Mouse (Mus musculus): ENCODE results near the gene 1810055G02Rik. TPM values are rescaled to one million over a fixed set of nuclear protein-coding genes. Genes with fewer than 3 reads are reported as not detected.

The 1810055G02Rik gene
- total and polyA plus RNA-seq, 3 experiments: 5.6 to 9.5 (median 7.9) TPM

GRCm38 (mm10) chr19:3692414-3693145 is 15.5 kb upstream of the 1810055G02Rik start:
- in situ Hi-C loops (cut with MboI; ENCODE audit: low pct_ligation_motif_present, low pct_unique_long_range_greater_than_20kb, low sequenced_read_pairs): no loop called here
- Histone ChIP-seq H3K36me3 (replicated peaks in 1 of 2; ENCODE audit: control insufficient read depth in 1 of 2, insufficient read depth in 1 of 2, low read length in 1 of 2) (no peaks in the 10 kb centered on the region), H3K4me3 (replicated peaks in 1 of 3; ENCODE audit: low read depth in 2 of 3, low read length in 2 of 3, poor library complexity in 1 of 3) (no peak overlapping the region), H3K79me2 (replicated peaks; ENCODE audit: control insufficient read depth, extremely low read depth, insufficient read depth, poor library complexity, severe bottlenecking) (no peaks in the 10 kb centered on the region), H3K4me2 (ENCODE audit: insufficient read depth, low read depth, poor library complexity, severe bottlenecking) (no peak overlapping the region), H3K4me1 (ENCODE audit: control insufficient read depth in 1 of 2, insufficient read depth in 2 of 2) (no peaks in the 10 kb centered on the region), H3K27ac (ENCODE audit: insufficient read depth, low read depth) (no peak overlapping the region), H3K9me3 (replicated peaks; ENCODE audit: low read length) (peaks cover 4% of the 10 kb centered on the region), H3K27me3 (replicated peaks) (peaks cover 3% of the 10 kb centered on the region), H3K9ac (ENCODE audit: insufficient read depth, low read depth) (no peak overlapping the region)
- no peak for DNase-seq (ENCODE audit: extremely low read depth)
- TF ChIP-seq MXI1 (IDR thresholded peaks at IDR 0.05; ENCODE audit: low read depth, low read length): no peak
- no peak for TF ChIP-seq NRF1 (IDR thresholded peaks at IDR 0.05; ENCODE audit: low read depth, low read length)
- no peak for TF ChIP-seq JUN (IDR thresholded peaks at IDR 0.05; ENCODE audit: insufficient read depth, low read depth, low read length)
- TF ChIP-seq PAX5 (IDR thresholded peaks at IDR 0.05; ENCODE audit: low read length): no peak
- no peak for TF ChIP-seq MAFK (IDR thresholded peaks at IDR 0.05; ENCODE audit: insufficient replicate concordance, low read length)
- no peak for TF ChIP-seq ZKSCAN1 (IDR thresholded peaks at IDR 0.05; ENCODE audit: borderline replicate concordance, low read depth, low read length)
- TF ChIP-seq CTCF (conservative IDR thresholded peaks at IDR 0.05 in 1 of 2, IDR thresholded peaks at IDR 0.05 in 1 of 2; ENCODE audit: low read depth in 2 of 2, low read length in 2 of 2): no peak
- no peak for TF ChIP-seq TBP (conservative IDR thresholded peaks at IDR 0.05; ENCODE audit: low read depth, low read length)
- TF ChIP-seq POLR2A (IDR thresholded peaks at IDR 0.05; ENCODE audit: low read depth, low read length): no peak
- no peak for TF ChIP-seq RCOR1 (conservative IDR thresholded peaks at IDR 0.05; ENCODE audit: low read depth, low read length)
- TF ChIP-seq HCFC1 (IDR thresholded peaks at IDR 0.05; ENCODE audit: low read depth, low read length): no peak
- TF ChIP-seq CHD1 (IDR thresholded peaks at IDR 0.05; ENCODE audit: low read depth, low read length): no peak
- no peak for TF ChIP-seq SMC3 (IDR thresholded peaks at IDR 0.05; ENCODE audit: low read depth, low read length)
- no peak for TF ChIP-seq KAT2A (IDR thresholded peaks at IDR 0.05; ENCODE audit: insufficient replicate concordance, low read length)
- TF ChIP-seq USF2 (conservative IDR thresholded peaks at IDR 0.05; ENCODE audit: low read depth, low read length): no peak
- no peak for TF ChIP-seq ZC3H11A (IDR thresholded peaks at IDR 0.05; ENCODE audit: low read depth, low read length)
- TF ChIP-seq RAD21 (IDR thresholded peaks at IDR 0.05; ENCODE audit: low read depth, low read length): no peak
- no peak for TF ChIP-seq ETS1 (conservative IDR thresholded peaks at IDR 0.05; ENCODE audit: low read depth, low read length)
- no peak for TF ChIP-seq MEF2A (IDR thresholded peaks at IDR 0.05; ENCODE audit: borderline replicate concordance, low read depth, low read length)
- dilution Hi-C loops (cut with MboI; ENCODE audit: extremely low pct_ligation_motif_present, extremely low pct_unique_long_range_greater_than_20kb, low sequenced_read_pairs): no loop called here

GRCm38 (mm10) chr19:3694476-3694875 is 13.6 kb upstream of the 1810055G02Rik start:
- TF ChIP-seq USF2 (conservative IDR thresholded peaks at IDR 0.05; ENCODE audit: low read depth, low read length): no peak
- in situ Hi-C loops (cut with MboI; ENCODE audit: low pct_ligation_motif_present, low pct_unique_long_range_greater_than_20kb, low sequenced_read_pairs): no loop called here
- dilution Hi-C loops (cut with MboI; ENCODE audit: extremely low pct_ligation_motif_present, extremely low pct_unique_long_range_greater_than_20kb, low sequenced_read_pairs): no loop called here

More at GRCm38 (mm10) chr19:3694476-3694875, 13.6 kb upstream of the 1810055G02Rik start:
- Histone ChIP-seq H3K4me1 (ENCODE audit: control insufficient read depth in 1 of 2, insufficient read depth in 2 of 2) (no peaks in the 10 kb centered on the region), H3K27ac (ENCODE audit: insufficient read depth, low read depth) (no peak overlapping the region), H3K4me2 (ENCODE audit: insufficient read depth, low read depth, poor library complexity, severe bottlenecking) (no peak overlapping the region), H3K27me3 (replicated peaks) (peaks cover 3% of the 10 kb centered on the region), H3K9ac (ENCODE audit: insufficient read depth, low read depth) (no peak overlapping the region), H3K79me2 (replicated peaks; ENCODE audit: control insufficient read depth, extremely low read depth, insufficient read depth, poor library complexity, severe bottlenecking) (no peaks in the 10 kb centered on the region), H3K36me3 (replicated peaks in 1 of 2; ENCODE audit: control insufficient read depth in 1 of 2, insufficient read depth in 1 of 2, low read length in 1 of 2) (no peaks in the 10 kb centered on the region), H3K4me3 (replicated peaks in 1 of 3; ENCODE audit: low read depth in 2 of 3, low read length in 2 of 3, poor library complexity in 1 of 3) (no peak overlapping the region), H3K9me3 (replicated peaks; ENCODE audit: low read length) (peaks cover 4% of the 10 kb centered on the region)
- no peak for DNase-seq (ENCODE audit: extremely low read depth)

All from CH12.LX (cell line).